Mouse (Mus musculus): Measurements from ENCODE around the gene Polq. TPM values are rescaled to one million over a fixed set of nuclear protein-coding genes. Genes with fewer than 3 reads are reported as not detected.
"Not testable (repeated sequence)": the region's sequence is repeated elsewhere in the genome, so short reads cannot be mapped to it uniquely, and the experiment has no call there.

The Polq gene
- polyA plus RNA-seq, 1 experiment from 2014 or later = 7.3 TPM

DNA sequence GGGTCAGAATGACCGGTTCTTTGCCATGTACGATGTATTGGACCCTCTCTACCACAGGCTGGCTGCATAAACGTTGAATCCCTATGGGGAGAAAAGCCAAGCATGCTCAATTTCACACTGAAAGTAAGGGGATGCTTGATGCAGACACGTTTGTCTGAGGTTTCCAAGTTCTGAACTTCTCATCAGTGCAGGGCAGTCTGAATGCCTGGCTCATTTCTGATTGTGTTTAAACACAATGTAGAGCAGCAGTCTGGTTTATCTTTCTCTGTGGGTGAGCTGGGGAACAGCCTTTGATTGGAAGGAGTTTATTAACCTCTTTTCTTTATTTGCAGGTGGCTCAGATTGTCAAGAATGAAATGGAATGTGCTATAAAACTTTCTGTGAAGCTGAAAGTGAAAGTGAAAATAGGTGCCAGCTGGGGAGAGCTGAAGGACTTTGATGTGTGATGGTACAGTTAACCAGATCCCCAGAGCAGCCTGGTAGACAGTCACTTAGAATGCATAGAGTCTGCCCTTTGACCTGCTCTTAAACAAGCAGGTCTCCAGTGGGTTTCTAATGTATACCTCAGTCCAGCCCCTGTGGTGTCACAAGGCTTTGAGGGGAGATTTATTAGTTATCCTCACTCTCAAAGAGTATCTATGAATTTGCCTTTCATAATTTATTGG is 82.7 kb downstream of the Polq start:
- H3K9me3 ChIP-seq (replicated peaks) = no peaks in the 10 kb centered on the region
- H3K4me2 ChIP-seq = no peak overlapping the region
- no peaks in the 10 kb centered on the region for H3K27me3 ChIP-seq (replicated peaks)
- H3K36me3 ChIP-seq = peaks cover 35% of the 10 kb centered on the region
- H3K4me1 ChIP-seq (replicated peaks) = no peaks in the 10 kb centered on the region
- 89% methylated on average over 4 of the region's 4 CpGs for WGBS
- no peak overlapping the region for H3K9ac ChIP-seq
- no peak overlapping the region for H3K4me3 ChIP-seq
- no peak overlapping the region for H3K27ac ChIP-seq (ENCODE audit: poor library complexity, severe bottlenecking)
- ATAC-seq (ENCODE audit: insufficient number of reproducible peaks, low FRiP score) = no peak

GRCm38 (mm10) chr16:37108763-37109162 is 97.2 kb downstream of the Polq start:
- H3K9ac ChIP-seq = peak overlapping the region; percentile 26; the same call in 1 of the 2 replicates
- H3K4me3 ChIP-seq = no peak overlapping the region
- no peak overlapping the region for H3K4me2 ChIP-seq
- H3K27ac ChIP-seq (ENCODE audit: poor library complexity, severe bottlenecking) = no peak overlapping the region
- WGBS = 16% methylated on average over 5 of the region's 5 CpGs
- H3K9me3 ChIP-seq (replicated peaks) = no peaks in the 10 kb centered on the region
- ATAC-seq (ENCODE audit: insufficient number of reproducible peaks, low FRiP score) = no peak
- H3K36me3 ChIP-seq = no peaks in the 10 kb centered on the region
- H3K4me1 ChIP-seq (replicated peaks) = no peaks in the 10 kb centered on the region
- no peaks in the 10 kb centered on the region for H3K27me3 ChIP-seq (replicated peaks)

GRCm38 (mm10) chr16:37109285-37109684 is 97.7 kb downstream of the Polq start:
- H3K36me3 ChIP-seq = no peaks in the 10 kb centered on the region
- no peak overlapping the region for H3K4me3 ChIP-seq
- H3K27ac ChIP-seq (ENCODE audit: poor library complexity, severe bottlenecking) = no peak overlapping the region
- no peak overlapping the region for H3K9ac ChIP-seq
- no peaks in the 10 kb centered on the region for H3K4me1 ChIP-seq (replicated peaks)
- no peaks in the 10 kb centered on the region for H3K27me3 ChIP-seq (replicated peaks)
- no peak overlapping the region for H3K4me2 ChIP-seq
- peak; percentile 61; the same call in 1 of the 2 replicates for ATAC-seq (ENCODE audit: insufficient number of reproducible peaks, low FRiP score)
- H3K9me3 ChIP-seq (replicated peaks) = no peaks in the 10 kb centered on the region
- 32% methylated on average over 3 of the region's 3 CpGs for WGBS

DNA sequence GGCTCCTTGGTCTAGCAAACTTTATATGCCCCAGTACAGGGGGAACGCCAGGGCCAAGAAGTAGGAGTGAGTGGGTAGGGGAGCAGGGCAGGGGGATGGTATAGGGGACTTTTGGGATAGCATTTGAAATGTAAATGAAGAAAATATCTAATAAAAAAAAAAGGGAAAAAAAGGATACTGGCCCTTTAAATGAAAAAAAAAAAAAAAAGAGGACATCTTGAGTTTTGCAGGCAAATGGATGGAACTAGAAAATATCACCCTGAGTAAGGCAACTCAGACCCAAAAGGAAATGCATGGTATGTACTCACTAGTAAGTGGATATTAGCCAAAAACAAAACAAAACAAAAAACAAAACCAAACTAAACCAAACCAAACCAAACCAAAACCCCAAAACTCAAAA is 113.6 kb downstream of the Polq start:
- not testable (repeated sequence) for H3K9me3 ChIP-seq (replicated peaks); H3K4me1 ChIP-seq (replicated peaks); H3K27ac ChIP-seq (ENCODE audit: poor library complexity, severe bottlenecking); H3K27me3 ChIP-seq (replicated peaks); H3K9ac ChIP-seq; ATAC-seq (ENCODE audit: insufficient number of reproducible peaks, low FRiP score); H3K4me2 ChIP-seq; H3K36me3 ChIP-seq; H3K4me3 ChIP-seq
- 81% methylated on average over 1 of the region's 1 CpGs for WGBS

Other genes with a start within 250 kb of the Polq start
- 0.92 and 1.4 TPM in 2 replicates for gene Slc15a2, start 226.8 kb upstream of the Polq start, polyA plus RNA-seq (2016; fragmentation: Nextera tagmentation; extraction: Ambion mirVana)
- 33.4 and 34.1 TPM in 2 replicates for gene Iqcb1, start 183.4 kb upstream of the Polq start, polyA plus RNA-seq (2016; fragmentation: Nextera tagmentation; extraction: Ambion mirVana)
- 0.45 and 0.80 TPM in 2 replicates for gene Eaf2, start 136.8 kb upstream of the Polq start, polyA plus RNA-seq (2016; fragmentation: Nextera tagmentation; extraction: Ambion mirVana)
- gene Golgb1, start 136.6 kb upstream of the Polq start, polyA plus RNA-seq (2016; fragmentation: Nextera tagmentation; extraction: Ambion mirVana) = 59.3 and 64.2 TPM in 2 replicates
- gene Hcls1, start 76.8 kb upstream of the Polq start, polyA plus RNA-seq (2016; fragmentation: Nextera tagmentation; extraction: Ambion mirVana) = 4.1 and 4.2 TPM in 2 replicates
- gene Fbxo40, start 21.3 kb upstream of the Polq start, polyA plus RNA-seq (2016; fragmentation: Nextera tagmentation; extraction: Ambion mirVana) = 10.1 and 10.4 TPM in 2 replicates

Measured in heart, embryonic 12.5 days (tissue).